Mouse (Mus musculus) limb, embryonic 13.5 days (tissue): ENCODE measurements around the gene Caly. TPM values are rescaled to one million over a fixed set of nuclear protein-coding genes. Genes with fewer than 3 reads are reported as not detected.

Experiments
- ATAC-seq: fragments of 200-750 bp; cut with Nextera tagmentation; 2 replicates; pipeline ENCODE4 v1.8.0; 2017; ENCODE audit warnings: low read depth, moderate number of reproducible peaks, moderate TSS enrichment; ENCODE audit not compliant: low FRiP score
- H3K27ac ChIP-seq: fragments of 300-500 bp; sonication (generic); 2 replicates; pipeline ENCODE4 v1.5.1; 2015; ENCODE audit warnings: inconsistent platforms, mild to moderate bottlenecking, moderate library complexity
- H3K27me3 ChIP-seq: fragments of 300-500 bp; sonication (generic); 2 replicates; pipeline ENCODE4 v1.6.1; 2015; ENCODE audit warnings: mild to moderate bottlenecking, inconsistent platforms
- H3K36me3 ChIP-seq: fragments of 300-500 bp; sonication (generic); 2 replicates; pipeline ENCODE4 v1.6.1; 2015; ENCODE audit warnings: inconsistent platforms, mild to moderate bottlenecking, moderate library complexity
- H3K4me1 ChIP-seq: fragments of 300-500 bp; sonication (generic); 2 replicates; pipeline ENCODE4 v1.6.1; 2015; ENCODE audit warnings: inconsistent platforms
- H3K4me2 ChIP-seq: fragments of 300-500 bp; sonication (generic); replicated peaks from 2 replicates; pipeline ENCODE4 v1.6.1; 2015; ENCODE audit warnings: inconsistent platforms, mild to moderate bottlenecking, moderate library complexity
- H3K4me3 ChIP-seq: fragments of 300-500 bp; sonication (generic); 2 replicates; pipeline ENCODE4 v1.5.1; 2015; ENCODE audit warnings: moderate library complexity, mild to moderate bottlenecking, inconsistent platforms
- H3K9ac ChIP-seq: fragments of 300-500 bp; sonication (generic); 2 replicates; pipeline ENCODE4 v1.6.1; 2015; ENCODE audit warnings: mild to moderate bottlenecking, inconsistent platforms
- H3K9me3 ChIP-seq: fragments of 300-500 bp; sonication (generic); 2 replicates; pipeline ENCODE4 v1.6.1; 2016; ENCODE audit warnings: inconsistent platforms
- WGBS: fragments of 180-500 bp; shearing (Covaris S2); methylation state at CpG from one replicate; pipeline ENCODE4 v1.1.7; 2015; 5-methylcytosine and 5-hydroxymethylcytosine counted together
- polyA plus RNA-seq: library from polyadenylated mRNA; unstranded; fragments of >200 nt; fragmentation: Nextera tagmentation; extraction: Ambion mirVana; gene quantifications from 2 replicates; pipeline ENCODE4 v1.2.1, GENCODE M21; 2015

Gene Caly
- polyA plus RNA-seq, 1 experiment from 2014 or later: 1.1 TPM

- no peak overlapping the region for H3K4me3 ChIP-seq
- ATAC-seq: no peak
- peaks cover 62% of the 10 kb centered on the region for H3K36me3 ChIP-seq
- H3K27me3 ChIP-seq: no peaks in the 10 kb centered on the region
- 97% methylated on average over 10 of the region's 10 CpGs for whole genome bisulfite sequencing
- peaks cover 19% of the 10 kb centered on the region for H3K4me1 ChIP-seq
- no peaks in the 10 kb centered on the region for H3K9me3 ChIP-seq
- H3K4me2 ChIP-seq: no peak overlapping the region
- H3K9ac ChIP-seq: no peak overlapping the region
- H3K27ac ChIP-seq: no peak overlapping the region
Measured at GRCm38 (mm10) chr7:140032366-140032765, 50.0 kb downstream of the Caly start.

DNA sequence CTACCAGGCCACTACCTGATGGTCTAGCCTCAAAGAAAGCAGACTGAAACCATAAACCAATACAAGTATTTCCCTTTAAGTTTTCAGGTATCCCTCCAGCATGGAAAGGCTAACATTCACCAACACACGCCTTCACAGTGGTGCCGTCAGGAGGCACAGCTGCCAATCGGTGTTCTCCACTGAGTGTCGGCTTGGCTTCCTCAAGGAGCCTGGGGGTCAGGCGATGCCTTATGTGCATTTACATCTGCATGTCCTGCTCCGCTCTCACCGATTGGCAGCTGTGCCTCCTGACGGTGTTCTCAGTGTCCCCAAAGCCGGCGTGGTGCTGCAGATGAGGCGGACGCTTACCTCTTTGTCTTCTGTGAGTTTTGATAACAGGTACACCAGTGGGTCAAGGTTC lies 50.6 kb downstream of the Caly start:
- WGBS: 96% methylated on average over 12 of the region's 12 CpGs
- no peak for ATAC-seq
- Histone ChIP-seq H3K36me3 (peaks cover 62% of the 10 kb centered on the region), H3K27ac (no peak overlapping the region), H3K27me3 (no peaks in the 10 kb centered on the region), H3K4me3 (no peak overlapping the region), H3K9ac (no peak overlapping the region), H3K4me1 (peaks cover 13% of the 10 kb centered on the region), H3K4me2 (no peak overlapping the region), H3K9me3 (no peaks in the 10 kb centered on the region)

Other genes starting within 250 kb of the Caly start
- 0.05 and 0.13 TPM in 2 replicates for gene Adgra1, start 248.4 kb downstream of the Caly start, polyA plus RNA-seq
- 0.11 and 0.20 TPM in 2 replicates for gene Kndc1, start 187.9 kb downstream of the Caly start, polyA plus RNA-seq
- 0.15 TPM in 1 of 2 replicates, not detected in the other for gene Utf1, start 138.8 kb downstream of the Caly start, polyA plus RNA-seq
- gene 6430531B16Rik, start 103.8 kb downstream of the Caly start, polyA plus RNA-seq: 0.52 and 0.53 TPM in 2 replicates
- gene Adam8, start 90.0 kb downstream of the Caly start, polyA plus RNA-seq: 2.3 and 2.8 TPM in 2 replicates
- gene Zfp511, start 46.2 kb downstream of the Caly start, polyA plus RNA-seq: 38.9 and 41.8 TPM in 2 replicates
- gene Tubgcp2, start 45.9 kb downstream of the Caly start, polyA plus RNA-seq: 67.4 and 68.0 TPM in 2 replicates
- gene Msx3, start 33.5 kb downstream of the Caly start, polyA plus RNA-seq: not detected in 2 replicates
- gene Prap1, start 10.8 kb upstream of the Caly start, polyA plus RNA-seq: 0.25 TPM in 1 of 2 replicates, not detected in the other
- gene Fuom, start 19.9 kb upstream of the Caly start, polyA plus RNA-seq: 22.1 and 24.9 TPM in 2 replicates
- 18.9 and 19.6 TPM in 2 replicates for gene Paox, start 33.3 kb upstream of the Caly start, polyA plus RNA-seq
- 150 and 151 TPM in 2 replicates for gene Echs1, start 33.9 kb upstream of the Caly start, polyA plus RNA-seq
- gene Mtg1, start 55.0 kb upstream of the Caly start, polyA plus RNA-seq: 22.7 and 23.6 TPM in 2 replicates
- 0.17 and 0.23 TPM in 2 replicates for gene Sprn, start 72.3 kb upstream of the Caly start, polyA plus RNA-seq
- gene Olfr522, start 82.2 kb upstream of the Caly start, polyA plus RNA-seq: not detected in 2 replicates
- not detected in 2 replicates for gene Olfr523, start 90.7 kb upstream of the Caly start, polyA plus RNA-seq
- not detected in 2 replicates for gene Olfr524, start 123.4 kb upstream of the Caly start, polyA plus RNA-seq
- 0.04 and 0.15 TPM in 2 replicates for gene Cd163l1, start 135.7 kb upstream of the Caly start, polyA plus RNA-seq
- gene 5830411N06Rik, start 164.7 kb upstream of the Caly start, polyA plus RNA-seq: not detected in 2 replicates
- gene Olfr525, start 238.3 kb upstream of the Caly start, polyA plus RNA-seq: not detected in 2 replicates